Mouse (Mus musculus) heart, adult 2 months (tissue): ENCODE data around the gene Ugt1a7c. TPM values are rescaled to one million over a fixed set of nuclear protein-coding genes. Genes with fewer than 3 reads are reported as not detected.
"Not testable (repeated sequence)": the region's sequence is repeated elsewhere in the genome, so short reads cannot be mapped to it uniquely, and the experiment has no call there.

Source experiments
- DNase-seq, 2 experiments: peaks; one replicate each; pipeline ENCODE4 v3.0.0; 2021
- H3K27ac ChIP-seq: fragments of 200-600 bp; 2 replicates; pipeline ENCODE4 v1.8.1; 2022
- H3K27me3 ChIP-seq: fragments of 200-500 bp; 2 replicates; pipeline ENCODE4 v1.6.1; 2012; ENCODE audit warnings: mild to moderate bottlenecking, low read length, inconsistent platforms, mixed read lengths; ENCODE audit not compliant: control insufficient read depth, insufficient read depth
- H3K36me3 ChIP-seq: fragments of 200-500 bp; 2 replicates; pipeline ENCODE4 v1.6.1; 2012; ENCODE audit warnings: low read length, inconsistent platforms; ENCODE audit not compliant: control insufficient read depth, insufficient read depth
- H3K4me1 ChIP-seq: fragments of 200-500 bp; 2 replicates; pipeline ENCODE4 v1.6.1; 2011; ENCODE audit warnings: low read length; ENCODE audit not compliant: control insufficient read depth, insufficient read depth
- H3K4me3 ChIP-seq: fragments of 200-600 bp; 2 replicates; pipeline ENCODE4 v1.8.1; 2022
- H3K79me2 ChIP-seq: fragments of 200-500 bp; replicated peaks from 2 replicates; pipeline ENCODE4 v1.6.1; 2012; ENCODE audit warnings: mild to moderate bottlenecking, inconsistent platforms, low read length, moderate library complexity, mixed read lengths; ENCODE audit not compliant: control insufficient read depth, insufficient read depth
- H3K9ac ChIP-seq: fragments of 200-500 bp; 2 replicates; pipeline ENCODE4 v1.6.1; 2012; ENCODE audit warnings: low read depth, mild to moderate bottlenecking, control low read depth, inconsistent platforms, low read length, mixed read lengths
- CTCF ChIP-seq: fragments of 200-600 bp; IDR thresholded peaks from 2 replicates; pipeline ENCODE4 v1.8.1; 2022; ENCODE audit warnings: antibody characterized with exemption, mild to moderate bottlenecking, moderate library complexity
- EP300 ChIP-seq: fragments of 200-500 bp; IDR thresholded peaks from 2 replicates; pipeline ENCODE4 v1.6.1; 2011; ENCODE audit warnings: low read depth, low read length, control low read depth; ENCODE audit not compliant: insufficient read depth
- POLR2A ChIP-seq: fragments of 200-500 bp; IDR thresholded peaks from 2 replicates; pipeline ENCODE4 v1.6.1; 2011; ENCODE audit warnings: mild to moderate bottlenecking, low read depth, low read length, control low read depth; ENCODE audit not compliant: insufficient read depth
- WGBS: fragments of 180-500 bp; shearing (Covaris S2); methylation state at CpG from one replicate; pipeline ENCODE4 v1.1.7; 2018; 5-methylcytosine and 5-hydroxymethylcytosine counted together
- intact Hi-C: fragments of 180-260 bp; cut with DNase I; formaldehyde crosslinking; loops from one replicate; pipeline ENCODE4 v1.15.1; 2025
- long read RNA-seq: library from polyadenylated mRNA; stranded (forward); transcript quantifications from one replicate; pipeline ENCODE4 v2.0.0, GENCODE M21; 2021
- polyA plus RNA-seq: library from polyadenylated mRNA; depleted of rRNA; stranded (reverse); fragments of >200 nt; gene quantifications from 2 replicates; pipeline ENCODE4 v1.2.3, GENCODE M21; 2012; rRNA removed
- total RNA-seq, 2 experiments: library from RNA; stranded (reverse); gene quantifications; 2 replicates each; pipeline ENCODE4 v1.2.3; 2021

The Ugt1a7c gene
- total RNA-seq (1 to 10 TPM in 1 of 2 experiments, under 1 TPM in 1; 0.70 to 1.2 TPM), polyA plus RNA-seq (0.26 and 0.90 TPM in 2 replicates)
- long read RNA-seq: 0 reads

DNA sequence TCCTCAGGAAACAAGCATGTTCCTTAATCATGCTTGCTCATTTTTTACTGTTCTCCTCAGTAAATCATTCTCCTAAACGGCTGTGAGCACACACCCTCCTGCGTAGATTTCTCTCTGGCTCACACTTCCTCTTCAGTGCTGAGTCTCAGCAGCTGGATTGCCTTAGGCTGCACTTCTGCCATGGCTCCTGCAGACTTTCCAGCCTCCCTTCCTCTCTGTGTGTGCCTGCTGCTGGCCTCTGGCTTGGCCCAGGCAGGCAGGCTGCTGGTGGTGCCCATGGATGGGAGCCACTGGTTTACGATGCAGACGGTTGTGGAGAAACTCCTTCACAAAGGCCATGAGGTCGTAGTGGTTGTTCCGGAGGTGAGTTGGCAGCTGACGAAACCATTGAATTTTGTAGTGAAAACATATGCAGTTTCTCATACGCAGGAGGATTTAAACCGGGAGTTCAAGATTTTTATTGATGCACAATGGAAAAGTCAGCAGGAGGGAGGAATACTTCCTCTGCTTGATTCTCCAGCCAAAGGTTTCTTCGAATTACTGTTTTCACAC is at the start of gene Ugt1a7c:
Ugt1a7c (plus strand) TSS at position 122 of the 552 bp plus-strand sequence.
- 30% methylated on average over 10 of the region's 10 CpGs for WGBS
- no peak for TF ChIP-seq CTCF
- no peak for TF ChIP-seq POLR2A
- no peak for TF ChIP-seq EP300
- H3K4me3 ChIP-seq: no peak within 1 kb of the TSS
- no peak within 1 kb of the TSS for H3K9ac ChIP-seq
- intact Hi-C loops: no loop called here
- no peaks in the 10 kb centered on the region for H3K36me3 ChIP-seq
- DNase-seq: peak; percentile 48 to 61
- no peaks in the 10 kb centered on the region for H3K79me2 ChIP-seq
- H3K4me1 ChIP-seq: no peaks in the 10 kb centered on the region
- no peaks in the 10 kb centered on the region for H3K27me3 ChIP-seq
- no peak within 1 kb of the TSS; the same call in 1 of the 2 replicates for H3K27ac ChIP-seq

- not testable (repeated sequence) for H3K4me3 ChIP-seq
Measured at GRCm38 (mm10) chr1:88047408-88047807, 47.5 kb upstream of the Ugt1a7c start.

GRCm38 (mm10) chr1:88055088-88055487 is 39.8 kb upstream of the Ugt1a7c start, which contains the start of gene Ugt1a10:
Ugt1a10 (plus strand) TSS chr1:88055388.
- no peak within 1 kb of the TSS for H3K27ac ChIP-seq
- H3K4me3 ChIP-seq: no peak within 1 kb of the TSS
- DNase-seq: no peak
- intact Hi-C loops: no loop called here
- H3K4me1 ChIP-seq: no peaks in the 10 kb centered on the region
- H3K9ac ChIP-seq: no peak within 1 kb of the TSS
- H3K79me2 ChIP-seq: no peaks in the 10 kb centered on the region
- no peaks in the 10 kb centered on the region for H3K36me3 ChIP-seq
- no peaks in the 10 kb centered on the region for H3K27me3 ChIP-seq
- no peak for TF ChIP-seq EP300
- TF ChIP-seq CTCF: no peak
- no peak for TF ChIP-seq POLR2A
- 75% methylated on average over 1 of the region's 1 CpGs for WGBS

More at GRCm38 (mm10) chr1:88047408-88047807, 47.5 kb upstream of the Ugt1a7c start:
- H3K79me2 ChIP-seq, intact Hi-C loops, H3K27me3 ChIP-seq, H3K36me3 ChIP-seq, H3K4me1 ChIP-seq, DNase-seq, H3K9ac ChIP-seq, H3K27ac ChIP-seq: not testable (repeated sequence)
- 80% methylated on average over 2 of the region's 2 CpGs for WGBS

GRCm38 (mm10) chr1:88066472-88067102 is 28.3 kb upstream of the Ugt1a7c start:
- H3K9ac ChIP-seq, H3K4me3 ChIP-seq, H3K36me3 ChIP-seq, H3K27me3 ChIP-seq, H3K4me1 ChIP-seq, intact Hi-C loops, H3K27ac ChIP-seq, DNase-seq, H3K79me2 ChIP-seq: not testable (repeated sequence)
- 43% methylated on average over 2 of the region's 2 CpGs for WGBS

DNA sequence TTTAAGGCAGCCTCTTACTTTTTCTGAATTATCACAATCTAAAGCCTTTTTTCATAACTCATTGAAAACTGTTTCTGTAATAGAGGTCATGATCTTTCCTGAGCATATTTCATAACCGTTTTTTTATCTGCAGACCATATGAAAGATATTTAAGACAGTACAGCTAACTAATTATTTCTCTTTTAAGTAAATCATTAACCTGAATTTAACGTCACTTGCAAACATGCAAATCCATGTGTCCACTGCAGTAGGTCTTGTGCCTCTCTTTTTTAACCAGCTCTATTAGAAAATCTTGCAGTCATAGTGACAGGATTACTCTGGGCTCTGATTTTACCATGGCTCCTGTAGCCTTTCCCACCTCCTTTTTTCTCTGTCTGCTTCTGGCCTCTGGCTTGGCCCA is 24.4 kb upstream of the Ugt1a7c start, which contains the start of gene Ugt1a9:
Ugt1a9 (plus strand) TSS at position 306 of the 400 bp plus-strand sequence.
- 69% methylated on average over 2 of the region's 2 CpGs for WGBS
- TF ChIP-seq CTCF: no peak
- no peak for TF ChIP-seq POLR2A
- TF ChIP-seq EP300: no peak
- intact Hi-C loops: no loop called here

GRCm38 (mm10) chr1:88070902-88071301 is 24.0 kb upstream of the Ugt1a7c start:
- no peaks in the 10 kb centered on the region for H3K79me2 ChIP-seq
- intact Hi-C loops: no loop called here
- no peak overlapping the region for H3K4me3 ChIP-seq
- no peaks in the 10 kb centered on the region for H3K4me1 ChIP-seq
- no peaks in the 10 kb centered on the region for H3K27me3 ChIP-seq
- no peak for TF ChIP-seq EP300
- no peak for TF ChIP-seq CTCF
- TF ChIP-seq POLR2A: no peak
- H3K9ac ChIP-seq: no peak overlapping the region
- no peak for DNase-seq
- no peak overlapping the region for H3K27ac ChIP-seq
- 71% methylated on average over 4 of the region's 4 CpGs for WGBS
- no peaks in the 10 kb centered on the region for H3K36me3 ChIP-seq

More for the DNA sequence above, 24.4 kb upstream of the Ugt1a7c start, which contains the start of gene Ugt1a9:
- Histone ChIP-seq H3K4me1 (no peaks in the 10 kb centered on the region), H3K9ac (no peak within 1 kb of the TSS), H3K36me3 (no peaks in the 10 kb centered on the region), H3K4me3 (no peak within 1 kb of the TSS), H3K27ac (no peak within 1 kb of the TSS), H3K27me3 (no peaks in the 10 kb centered on the region), H3K79me2 (no peaks in the 10 kb centered on the region)
- no peak for DNase-seq
